Mouse (Mus musculus) kidney, adult 11 months (tissue): ENCODE results near the gene Cst6.

Experiments
- DNase-seq: peaks from one replicate; pipeline ENCODE4 v3.0.0; 2022

The Cst6 gene

DNA sequence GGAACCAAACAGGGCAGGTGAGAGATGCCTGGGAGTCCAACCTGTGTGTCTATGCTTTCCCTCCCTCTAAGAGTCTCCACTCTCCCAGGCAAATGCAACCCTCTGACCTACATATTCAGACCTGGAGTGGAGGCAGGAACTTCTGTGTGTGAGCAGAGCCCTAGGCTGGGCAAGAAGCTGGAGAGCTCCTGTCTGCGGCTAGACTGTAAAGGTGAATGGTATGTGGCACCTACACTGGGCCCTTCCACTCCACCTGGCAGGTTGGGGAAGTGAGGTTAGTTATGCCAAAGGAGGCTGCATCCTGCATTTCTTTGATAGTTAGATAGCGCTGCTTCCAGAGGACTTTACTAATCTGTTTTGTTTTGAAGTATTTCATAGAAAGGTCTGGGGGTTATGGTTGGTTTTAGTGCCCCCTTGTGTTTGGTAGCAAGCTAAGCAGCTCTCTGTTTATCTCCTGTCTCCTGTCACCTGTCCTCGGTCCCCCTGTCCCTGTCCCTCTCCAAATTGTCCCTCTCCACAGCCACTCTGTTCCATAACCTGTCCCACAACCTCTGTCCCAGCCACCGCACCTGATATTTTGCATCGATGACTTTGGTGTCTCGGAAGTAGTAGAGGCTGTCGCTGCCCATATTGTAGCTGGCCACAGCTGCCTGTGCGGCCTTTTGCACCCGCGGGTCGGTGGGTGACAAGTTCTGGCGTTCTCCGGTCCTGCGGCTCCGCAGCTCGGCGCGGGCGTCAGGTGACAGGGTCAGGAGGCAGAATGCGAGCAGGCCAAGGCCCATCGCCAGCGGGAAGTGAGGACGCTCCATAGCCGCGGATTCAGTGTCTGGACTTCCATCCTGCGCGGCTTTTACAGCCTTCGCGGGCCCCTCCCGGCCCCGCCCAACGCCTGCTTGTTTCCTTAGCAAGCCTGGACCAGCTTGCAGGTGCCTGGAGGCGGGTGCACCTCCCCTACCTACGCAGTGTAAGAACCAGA, 560 bp downstream of the Cst6 start:
- DNase-seq = no peak

DNA sequence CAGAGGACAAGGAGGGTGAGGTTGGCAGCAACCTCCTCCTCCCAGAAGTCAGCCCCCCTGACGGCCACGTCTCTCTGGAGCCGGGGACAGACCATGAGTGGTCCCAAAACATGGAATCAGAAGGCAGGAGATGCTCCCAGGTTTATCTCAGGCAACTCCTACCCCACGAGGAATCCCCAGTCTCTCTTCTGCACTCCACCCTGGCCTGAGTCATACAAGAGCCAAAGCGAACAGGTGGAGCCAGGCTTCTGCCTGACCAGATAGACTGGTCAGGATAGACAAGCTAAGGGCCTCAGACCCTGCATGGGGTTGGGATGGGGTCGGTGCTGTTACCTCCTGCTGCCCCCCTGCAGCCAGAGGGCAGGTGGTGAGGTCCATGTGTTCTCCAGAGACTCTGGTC, 1.3 kb downstream of the Cst6 start:
- DNase-seq = no peak

- no peak for DNase-seq
These were observed 3.9 kb downstream of the Cst6 start for GRCm38 (mm10) chr19:5345297-5346131.

DNA sequence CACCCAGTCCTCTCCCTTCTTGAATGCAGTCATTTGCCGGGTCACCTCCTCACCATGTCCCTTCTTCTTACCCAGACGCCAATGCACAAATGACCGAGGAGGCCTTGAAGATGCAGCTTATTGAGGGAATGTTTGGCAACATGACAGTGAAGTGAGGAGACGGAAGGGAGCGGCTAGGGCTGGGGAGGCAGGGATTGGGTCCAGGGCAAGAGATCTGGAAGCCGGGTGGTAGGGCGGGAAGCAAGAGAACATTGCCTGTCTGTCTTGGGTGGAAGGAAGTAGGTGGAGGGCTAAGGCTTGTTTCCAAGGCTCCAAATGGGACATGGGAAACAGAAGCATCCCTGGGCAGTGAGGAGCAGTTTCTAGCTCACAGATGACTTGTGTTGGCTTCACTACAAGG, 8.0 kb downstream of the Cst6 start:
- DNase-seq = no peak

GRCm38 (mm10) chr19:5337975-5338374, 11.4 kb downstream of the Cst6 start:
- DNase-seq = peak; percentile 63

DNA sequence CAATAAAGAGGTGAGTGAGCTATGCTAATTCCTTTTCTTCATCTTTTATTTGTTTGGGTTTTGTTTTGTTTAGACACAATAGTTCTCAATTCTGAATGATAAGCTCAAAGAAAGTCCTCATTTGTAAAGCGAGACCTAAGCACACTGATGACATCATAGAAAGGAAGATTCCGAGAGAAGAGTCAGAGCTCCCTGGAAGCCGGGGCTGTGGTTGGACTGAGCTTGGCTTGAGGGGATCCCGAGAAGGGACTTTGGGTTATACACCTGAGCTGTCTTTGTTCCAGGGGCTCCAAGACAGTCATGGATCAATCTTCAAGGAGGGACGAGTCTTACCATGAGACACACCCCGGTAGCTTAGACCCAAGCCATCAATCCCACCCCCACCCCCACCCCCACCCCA, 13.9 kb downstream of the Cst6 start, which contains the start of gene Catsper1:
Gene Catsper1, plus strand, starts transcription at position 301 of the 400 bp plus-strand sequence.
- DNase-seq = no peak

DNA sequence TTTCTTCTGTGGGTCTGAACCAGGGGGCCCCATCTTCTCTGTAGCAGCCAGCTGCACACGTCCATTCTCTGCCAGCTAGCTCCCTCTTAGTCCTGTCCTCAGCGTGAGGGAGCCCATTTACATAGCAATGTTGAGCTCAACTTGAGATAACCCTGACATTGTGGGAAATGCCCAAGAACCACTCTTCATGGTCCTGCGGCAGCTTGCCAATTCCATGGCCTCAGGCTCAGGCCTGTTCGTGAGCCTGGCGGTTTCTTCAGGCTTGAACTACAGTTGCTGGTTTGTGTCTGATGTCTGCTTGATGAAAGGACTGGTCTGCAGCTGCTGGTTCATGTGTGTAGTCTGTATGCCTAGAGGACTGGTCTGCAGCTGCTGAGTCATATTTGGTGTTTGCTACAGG, 14.6 kb downstream of the Cst6 start:
- DNase-seq = no peak

DNA sequence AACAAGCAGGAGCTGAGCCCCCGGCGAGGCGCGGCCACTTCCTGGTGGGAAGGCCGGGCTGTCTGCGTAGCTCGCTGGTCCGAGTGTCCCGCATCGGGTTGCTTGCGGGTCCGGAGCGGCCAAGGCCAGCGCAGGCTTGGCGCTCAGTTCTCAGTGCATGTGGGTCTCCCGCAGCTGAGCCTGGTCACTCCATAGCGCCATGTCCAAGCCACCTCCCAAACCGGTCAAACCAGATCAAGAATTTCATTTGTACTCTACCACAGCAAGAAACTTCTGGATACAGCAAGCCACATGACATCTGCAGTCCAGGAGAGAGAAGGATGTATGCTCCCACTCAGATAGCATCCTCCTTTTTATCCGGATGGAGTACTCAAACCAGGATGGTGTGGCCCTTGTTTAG, 21.4 kb downstream of the Cst6 start:
- DNase-seq = peak; percentile 44

GRCm38 (mm10) chr19:5323801-5324200, 25.6 kb downstream of the Cst6 start:
- DNase-seq = peak; percentile 54

- DNase-seq = no peak
These were observed 36.2 kb downstream of the Cst6 start for GRCm38 (mm10) chr19:5313189-5313588.

GRCm38 (mm10) chr19:5309025-5309424, 40.3 kb downstream of the Cst6 start:
- DNase-seq = no peak

DNA sequence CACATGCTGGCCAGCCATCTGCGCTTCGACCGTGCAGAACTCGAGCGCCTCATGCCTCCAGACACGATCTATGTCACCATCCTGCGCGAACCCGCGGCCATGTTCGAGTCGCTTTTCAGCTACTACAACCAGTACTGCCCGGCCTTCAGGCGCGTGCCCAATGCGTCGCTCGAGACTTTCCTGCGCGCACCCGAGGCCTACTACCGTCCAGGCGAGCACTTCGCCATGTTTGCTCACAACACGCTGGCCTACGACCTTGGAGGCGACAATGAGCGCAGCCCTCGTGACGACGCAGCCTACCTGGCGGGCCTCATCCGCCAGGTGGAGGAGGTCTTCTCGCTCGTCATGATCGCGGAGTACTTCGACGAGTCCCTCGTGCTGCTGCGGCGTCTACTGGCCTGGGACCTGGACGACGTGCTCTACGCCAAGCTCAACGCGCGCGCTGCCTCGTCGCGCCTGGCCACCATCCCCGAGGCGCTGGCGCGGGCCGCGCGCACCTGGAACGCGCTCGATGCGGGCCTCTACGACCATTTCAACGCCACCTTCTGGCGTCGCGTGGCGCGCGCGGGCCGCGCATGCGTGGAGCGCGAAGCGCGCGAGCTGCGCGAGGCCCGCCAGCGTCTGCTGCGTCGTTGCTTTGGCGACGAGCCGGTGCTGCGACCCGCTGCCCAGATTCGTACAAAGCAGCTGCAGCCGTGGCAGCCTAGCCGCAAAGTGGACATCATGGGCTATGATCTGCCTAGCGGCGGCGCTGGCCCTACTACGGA, 42.2 kb downstream of the Cst6 start:
- DNase-seq = no peak

GRCm38 (mm10) chr19:5306279-5306678, 43.1 kb downstream of the Cst6 start:
- no peak for DNase-seq

GRCm38 (mm10) chr19:5302455-5302854, 46.9 kb downstream of the Cst6 start:
- no peak for DNase-seq

GRCm38 (mm10) chr19:5300588-5300987, 48.8 kb downstream of the Cst6 start:
- no peak for DNase-seq

DNA sequence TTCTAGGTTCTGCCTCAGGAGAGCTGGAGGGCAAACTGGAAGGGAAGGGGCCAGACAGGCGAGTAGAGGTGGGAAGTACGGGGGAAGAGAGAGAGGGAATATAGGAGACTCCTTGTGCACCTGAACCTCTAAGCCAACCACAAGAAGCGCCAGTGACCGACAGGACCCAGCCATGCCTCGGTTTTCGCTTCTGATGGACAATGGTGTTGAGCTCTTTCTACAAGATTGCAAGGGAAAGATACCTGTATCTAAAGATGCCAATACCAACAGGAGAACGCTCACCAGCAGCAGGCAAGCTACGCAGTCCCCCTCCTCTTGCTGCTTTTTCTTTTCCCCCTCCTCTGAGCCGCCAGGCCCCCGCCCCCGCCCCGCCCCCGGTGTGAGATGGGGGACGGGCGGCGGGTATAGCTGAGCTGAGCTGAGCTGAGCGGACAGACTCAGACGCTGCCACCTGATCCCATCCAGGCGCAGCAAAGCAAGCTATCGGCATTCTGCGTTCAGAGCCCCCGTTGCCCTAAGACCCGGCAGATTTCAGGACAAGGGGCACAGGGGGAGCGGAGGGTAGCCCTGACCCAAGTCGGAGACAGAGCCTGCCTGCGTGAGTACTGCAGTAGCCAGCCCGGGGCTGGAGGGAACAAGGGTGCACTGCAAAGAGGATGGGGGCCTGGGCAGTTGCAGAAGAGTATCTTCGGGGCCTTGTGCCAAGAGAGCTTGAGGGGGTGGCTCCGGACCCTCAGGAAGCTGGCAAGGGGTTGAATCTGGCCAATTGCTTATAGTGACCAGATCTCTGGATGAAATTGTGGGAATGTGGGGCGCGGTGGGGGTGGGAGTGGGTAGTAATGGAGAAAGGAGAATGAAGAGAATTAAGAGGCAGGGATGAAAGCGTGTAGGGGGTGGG, 51.2 kb downstream of the Cst6 start, which contains the start of gene Gal3st3:
Gene Gal3st3, plus strand, starts transcription at position 429 of the 898 bp plus-strand sequence.
- no peak for DNase-seq

GRCm38 (mm10) chr19:5296630-5297029, 52.7 kb downstream of the Cst6 start:
- DNase-seq = no peak

DNA sequence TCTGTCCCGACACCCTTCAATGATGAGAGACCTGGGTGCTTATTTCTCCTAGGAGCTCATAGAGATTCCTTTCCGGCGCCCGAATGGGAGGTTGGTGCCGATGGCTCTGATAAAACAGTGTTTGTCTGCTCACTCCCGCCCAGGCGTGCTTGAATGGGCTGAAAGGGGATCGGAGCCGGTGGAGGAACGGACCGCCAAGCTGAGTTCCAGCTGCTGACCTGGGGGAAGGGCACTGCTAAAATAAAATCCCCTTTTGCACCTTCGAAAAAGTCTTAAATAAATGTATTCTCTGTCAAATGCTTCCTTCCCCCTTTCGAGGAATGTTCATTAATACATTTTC, 53.7 kb downstream of the Cst6 start:
- DNase-seq = no peak

DNA sequence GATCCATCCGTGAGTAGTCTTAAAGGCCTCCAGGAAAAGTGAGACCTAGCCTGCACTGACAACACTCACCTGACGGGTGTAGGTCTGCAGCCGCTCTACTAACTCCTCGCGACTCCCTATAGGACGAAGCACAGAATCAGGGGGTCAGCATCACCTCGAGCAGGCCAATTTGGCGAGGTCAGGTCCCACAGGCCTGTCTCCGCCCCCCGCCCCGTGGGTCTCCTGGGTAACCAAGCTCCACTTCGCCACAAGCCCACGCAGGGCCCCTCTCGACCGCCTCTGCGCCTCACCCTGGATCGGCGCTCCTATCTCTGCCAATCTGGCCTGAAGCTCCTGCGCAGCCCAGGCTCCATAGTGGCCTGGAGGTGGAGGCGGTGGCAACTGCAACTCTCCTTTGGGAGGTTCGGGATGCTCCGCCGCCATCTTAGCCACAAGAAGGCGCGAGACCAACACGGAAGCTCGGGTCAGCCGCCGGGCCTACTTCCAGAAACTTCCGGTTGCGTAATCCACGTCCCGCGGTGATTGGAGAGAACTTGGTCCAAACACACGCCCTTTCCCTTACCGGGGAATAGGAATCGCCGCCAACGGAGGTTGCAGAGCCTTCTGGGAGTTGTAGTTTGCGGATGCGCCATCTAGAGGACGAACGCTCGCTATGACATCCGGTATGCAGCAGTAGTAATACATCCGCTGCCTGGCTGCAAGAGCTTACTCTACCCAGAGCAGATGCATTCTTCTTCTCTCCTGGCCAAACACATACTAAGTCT, 54.2 kb downstream of the Cst6 start, which contains the start of gene Sf3b2:
Gene Sf3b2, minus strand, starts transcription at position 484 of the 764 bp plus-strand sequence.
- DNase-seq = peak; percentile 99
